Mouse (Mus musculus) kidney, adult 2 months (tissue): Measurements from ENCODE around the gene Pcsk1. TPM values are rescaled to one million over a fixed set of nuclear protein-coding genes. Genes with fewer than 3 reads are reported as not detected.

Experiments
- DNase-seq: peaks from one replicate; pipeline ENCODE4 v3.0.0; 2021
- H3K27ac ChIP-seq: fragments of 200-500 bp; 2 replicates; pipeline ENCODE4 v1.5.1; 2012; ENCODE audit warnings: low read depth, low read length, control low read depth, inconsistent platforms; ENCODE audit not compliant: insufficient read depth
- H3K27me3 ChIP-seq: fragments of 200-500 bp; replicated peaks from 2 replicates; pipeline ENCODE4 v1.6.1; 2012; ENCODE audit warnings: mild to moderate bottlenecking, moderate library complexity, low read length, inconsistent platforms; ENCODE audit not compliant: control insufficient read depth, insufficient read depth
- H3K36me3 ChIP-seq: fragments of 200-500 bp; 2 replicates; pipeline ENCODE4 v1.6.1; 2012; ENCODE audit warnings: mild to moderate bottlenecking, moderate library complexity, low read length, inconsistent platforms; ENCODE audit not compliant: control insufficient read depth, insufficient read depth
- H3K4me1 ChIP-seq: fragments of 200-500 bp; 2 replicates; pipeline ENCODE4 v1.6.1; 2011; ENCODE audit warnings: low read length; ENCODE audit not compliant: control insufficient read depth, insufficient read depth
- H3K4me3 ChIP-seq: fragments of 200-500 bp; 2 replicates; pipeline ENCODE4 v1.5.1; 2011; ENCODE audit warnings: mild to moderate bottlenecking, low read depth, low read length, control low read depth; ENCODE audit not compliant: insufficient read depth
- CTCF ChIP-seq: fragments of 200-500 bp; conservative IDR thresholded peaks from 2 replicates; pipeline ENCODE4 v1.5.1; 2011; ENCODE audit warnings: low read depth, mild to moderate bottlenecking, control low read depth, low read length, moderate library complexity, mixed read lengths; ENCODE audit not compliant: insufficient read depth, insufficient read length
- POLR2A ChIP-seq: fragments of 200-500 bp; IDR thresholded peaks from one replicate; pipeline ENCODE4 v1.6.1; 2011; ENCODE audit warnings: low read depth, low read length, control low read depth
- whole genome bisulfite sequencing: fragments of 180-500 bp; shearing (Covaris S2); methylation state at CpG from one replicate; pipeline ENCODE4 v1.1.7; 2018; 5-methylcytosine and 5-hydroxymethylcytosine counted together
- polyA plus RNA-seq: library from polyadenylated mRNA; depleted of rRNA; stranded (reverse); fragments of >200 nt; gene quantifications from 2 replicates; pipeline ENCODE4 v1.2.3, GENCODE M21; 2012

Gene Pcsk1
- polyA plus RNA-seq, 1 experiment: 0.03 TPM

DNA sequence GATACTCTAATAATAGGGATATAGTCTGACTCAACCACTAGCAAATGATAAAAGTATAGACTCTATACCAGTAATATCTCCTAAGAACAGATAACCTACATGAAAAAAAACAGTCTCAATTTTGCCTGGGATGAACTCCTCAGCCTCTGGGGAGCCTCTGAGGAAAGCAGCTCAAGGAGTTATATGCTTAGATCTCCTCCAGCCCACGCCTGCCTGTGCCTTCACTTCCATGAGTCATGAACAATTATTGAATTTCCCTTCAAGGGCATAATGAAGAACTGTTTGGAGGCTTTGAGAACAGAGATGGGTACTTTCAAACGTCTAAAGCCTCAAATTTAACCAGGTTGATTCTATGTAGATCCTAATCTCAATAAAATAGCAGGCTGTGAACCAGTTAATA, 23.5 kb downstream of the Pcsk1 start:
- TF ChIP-seq CTCF (no peak), POLR2A (no peak)
- Histone ChIP-seq H3K27me3 (no peaks in the 10 kb centered on the region), H3K4me3 (no peak overlapping the region), H3K4me1 (no peaks in the 10 kb centered on the region), H3K27ac (no peak overlapping the region), H3K36me3 (no peaks in the 10 kb centered on the region)
- WGBS: 40% methylated on average over 2 of the region's 2 CpGs
- no peak for DNase-seq

DNA sequence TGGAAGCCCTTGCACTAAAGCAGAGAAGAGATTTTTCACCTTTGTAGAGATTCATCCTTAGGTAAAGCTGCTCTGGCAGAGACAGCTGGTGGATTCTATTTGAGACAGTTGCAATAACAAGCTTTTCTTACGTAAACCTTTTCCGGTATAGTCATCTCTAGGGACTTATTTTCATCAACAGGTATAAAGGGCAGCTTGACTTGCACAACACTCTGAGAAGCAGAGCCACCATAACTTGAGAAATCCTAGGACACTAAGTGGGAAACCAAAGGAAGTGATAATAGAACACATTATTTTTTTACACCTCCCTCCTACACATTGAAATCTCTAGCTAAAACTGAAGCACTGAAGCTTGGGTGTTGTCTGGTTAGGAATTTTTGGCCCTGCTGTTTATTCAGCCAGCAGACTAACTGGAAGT, 24.4 kb downstream of the Pcsk1 start:
- TF ChIP-seq POLR2A (no peak), CTCF (no peak)
- 88% methylated on average over 2 of the region's 2 CpGs for WGBS
- no peak for DNase-seq
- Histone ChIP-seq H3K4me1 (no peaks in the 10 kb centered on the region), H3K27me3 (no peaks in the 10 kb centered on the region), H3K36me3 (no peaks in the 10 kb centered on the region), H3K27ac (no peak overlapping the region), H3K4me3 (no peak overlapping the region)

DNA sequence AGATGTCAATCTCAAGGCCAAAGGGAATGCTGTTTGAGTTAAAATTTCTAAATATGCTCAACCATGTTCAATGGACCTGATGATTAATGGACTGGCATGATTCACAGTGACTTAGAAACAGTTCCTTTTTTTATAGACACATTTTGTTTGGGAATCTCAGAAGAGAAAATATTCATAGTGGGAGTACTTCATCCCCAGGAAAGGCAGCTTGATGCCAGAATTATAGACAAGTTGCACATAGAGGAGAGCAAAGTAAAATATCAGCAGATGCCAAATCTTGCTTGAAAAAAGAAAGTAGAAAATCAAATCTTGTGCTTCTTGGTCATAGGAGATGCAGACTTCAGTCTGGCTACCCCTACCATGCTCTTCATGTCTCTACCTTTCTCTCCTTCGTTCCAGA, 25.2 kb downstream of the Pcsk1 start:
- DNase-seq: no peak
- Histone ChIP-seq H3K4me1 (no peaks in the 10 kb centered on the region), H3K27me3 (no peaks in the 10 kb centered on the region), H3K4me3 (no peak overlapping the region), H3K36me3 (no peaks in the 10 kb centered on the region), H3K27ac (no peak overlapping the region)
- 77% methylated on average over 1 of the region's 1 CpGs for WGBS
- no peak for TF ChIP-seq CTCF
- TF ChIP-seq POLR2A: no peak

DNA sequence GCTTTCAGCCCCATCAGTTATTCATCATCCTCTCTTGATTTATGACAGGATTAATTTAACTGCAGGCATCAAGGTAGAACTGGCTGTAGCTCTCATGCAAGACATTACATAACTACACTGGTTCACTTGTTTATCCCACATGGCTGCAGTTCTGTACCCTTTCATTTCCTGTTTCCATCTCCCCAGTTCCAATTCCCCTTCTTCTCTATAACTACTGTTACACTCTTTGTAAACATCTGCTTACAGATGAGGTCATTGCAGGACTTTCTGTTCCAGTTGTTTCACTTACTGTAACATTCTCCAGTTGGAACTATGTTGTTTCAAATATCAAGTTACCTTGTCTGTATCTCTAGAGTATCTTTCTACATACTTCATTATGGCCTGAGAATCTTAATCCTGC, 46.2 kb downstream of the Pcsk1 start:
- no peaks in the 10 kb centered on the region for H3K36me3 ChIP-seq
- H3K4me3 ChIP-seq: no peak overlapping the region
- H3K27ac ChIP-seq: no peak overlapping the region
- no peak for DNase-seq
- TF ChIP-seq POLR2A (no peak), CTCF (no peak)
- no peaks in the 10 kb centered on the region for H3K4me1 ChIP-seq
- no peaks in the 10 kb centered on the region for H3K27me3 ChIP-seq

DNA sequence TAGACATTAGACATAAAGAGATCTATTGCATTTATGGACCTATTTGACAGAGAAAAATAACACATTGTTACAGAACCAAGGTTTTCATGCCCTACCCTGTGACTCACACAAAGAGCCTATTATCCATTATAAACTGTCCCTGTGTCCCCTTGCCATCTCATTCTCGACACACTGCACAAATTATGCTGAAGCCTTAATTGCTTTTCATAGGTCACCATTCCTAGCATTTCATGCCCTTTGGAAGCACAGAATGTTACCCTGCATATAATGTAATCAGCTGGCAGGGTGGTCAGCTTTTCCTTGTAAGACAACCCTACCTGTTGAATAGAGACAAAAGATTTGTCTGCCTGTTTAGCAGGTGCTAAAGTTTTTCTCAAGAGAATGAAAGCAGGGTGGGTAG, 71.0 kb downstream of the Pcsk1 start:
- Histone ChIP-seq H3K27ac (no peak overlapping the region), H3K4me1 (no peaks in the 10 kb centered on the region), H3K36me3 (no peaks in the 10 kb centered on the region), H3K4me3 (no peak overlapping the region), H3K27me3 (no peaks in the 10 kb centered on the region)
- DNase-seq: no peak
- TF ChIP-seq POLR2A (no peak), CTCF (no peak)
- WGBS: 26% methylated on average over 1 of the region's 1 CpGs

DNA sequence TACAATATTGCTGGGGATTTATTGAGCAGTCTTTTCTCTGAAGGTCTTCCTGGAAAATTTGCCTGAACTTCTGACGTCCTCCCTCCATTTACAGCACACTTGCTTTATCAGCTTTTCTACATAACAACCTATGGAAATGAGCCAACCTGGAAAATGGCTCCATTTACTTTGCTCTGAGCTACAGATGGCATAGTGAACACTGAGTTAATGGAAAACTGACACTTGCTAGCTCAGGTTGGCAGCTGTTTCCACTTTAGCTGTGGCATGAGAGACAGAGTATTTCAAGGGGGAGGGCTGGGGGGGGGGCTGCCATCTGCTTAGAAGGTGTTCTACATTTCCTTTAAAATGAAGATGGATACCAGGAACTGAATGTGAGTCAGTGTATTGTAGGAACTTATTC, 73.8 kb downstream of the Pcsk1 start:
- whole genome bisulfite sequencing: 22% methylated on average over 1 of the region's 1 CpGs
- no peaks in the 10 kb centered on the region for H3K27me3 ChIP-seq
- TF ChIP-seq POLR2A (no peak), CTCF (no peak)
- H3K4me1 ChIP-seq: no peaks in the 10 kb centered on the region
- peak; percentile 40 for DNase-seq
- H3K27ac ChIP-seq: no peak overlapping the region
- no peaks in the 10 kb centered on the region for H3K36me3 ChIP-seq
- no peak overlapping the region for H3K4me3 ChIP-seq
